Mouse (Mus musculus) right cerebral cortex, adult 18-20 months (tissue): ENCODE data around the gene Sgcd.
A peak's percentile ranks its signal among the peaks of the same experiment; 100 is the strongest.

Source experiments
- DNase-seq: peaks from one replicate; pipeline ENCODE4 v3.0.0; 2022; ENCODE audit warnings: mixed read lengths

The Sgcd gene

GRCm38 (mm10) chr11:46920244-46920643 lies 1068.5 kb downstream of the Sgcd start:
- DNase-seq: no peak

- DNase-seq: peak; percentile 20
These were observed 1076.0 kb downstream of the Sgcd start for GRCm38 (mm10) chr11:46912656-46913237.

GRCm38 (mm10) chr11:46904281-46904680 lies 1084.5 kb downstream of the Sgcd start:
- DNase-seq: no peak

GRCm38 (mm10) chr11:46889093-46889492 lies 1099.7 kb downstream of the Sgcd start:
- DNase-seq: no peak

- no peak for DNase-seq
These were observed 1106.3 kb downstream of the Sgcd start for GRCm38 (mm10) chr11:46882456-46882855.

- peak; percentile 14 for DNase-seq
These were observed 1113.0 kb downstream of the Sgcd start for GRCm38 (mm10) chr11:46875774-46876173.

GRCm38 (mm10) chr11:46868594-46868993 lies 1120.2 kb downstream of the Sgcd start:
- DNase-seq: no peak

GRCm38 (mm10) chr11:46864809-46865208 lies 1124.0 kb downstream of the Sgcd start:
- DNase-seq: peak; percentile 28

- no peak for DNase-seq
These were observed 1140.4 kb downstream of the Sgcd start for GRCm38 (mm10) chr11:46848221-46848971.

- DNase-seq: no peak
These were observed 1140.9 kb downstream of the Sgcd start for GRCm38 (mm10) chr11:46847827-46848220.

GRCm38 (mm10) chr11:46846661-46847060 lies 1142.1 kb downstream of the Sgcd start:
- no peak for DNase-seq
